Mouse (Mus musculus): ENCODE measurements around the gene Tbc1d2. TPM values are rescaled to one million over a fixed set of nuclear protein-coding genes. Genes with fewer than 3 reads are reported as not detected.
A peak's percentile ranks its signal among the peaks of the same experiment; 100 is the strongest.

Tbc1d2 gene
- under 1 TPM; 0.31 to 0.67 TPM for polyA plus RNA-seq (2017; shearing (Covaris generic))

GRCm38 (mm10) chr4:46650086-46650753 is at the start of gene Tbc1d2:
Tbc1d2 (minus strand) TSS chr4:46650209.
- peak; percentile 96 for ATAC-seq

- ATAC-seq: no peak
Observed at GRCm38 (mm10) chr4:46696467-46696866, 46.5 kb upstream of the Tbc1d2 start.

DNA sequence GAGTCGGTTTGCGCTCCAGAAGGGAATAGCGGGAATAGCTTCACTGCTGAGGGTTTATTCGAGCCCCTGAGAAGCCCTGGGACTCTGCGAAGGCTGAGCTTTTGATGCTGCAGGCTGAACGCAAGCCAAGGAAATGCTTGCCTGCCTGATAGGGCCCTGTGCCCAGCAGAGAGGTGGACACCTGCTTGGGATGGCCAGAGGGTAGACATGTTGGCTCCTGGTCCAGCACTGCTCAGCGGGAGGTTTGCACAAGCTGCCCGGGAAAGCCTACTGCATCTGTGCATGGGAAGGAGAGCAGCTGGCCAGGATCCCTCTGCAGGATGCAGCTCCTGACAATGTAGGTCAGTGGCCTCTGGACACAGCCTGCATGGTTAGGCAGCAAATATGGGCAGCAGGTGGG is 40.6 kb upstream of the Tbc1d2 start:
- no peak for ATAC-seq

GRCm38 (mm10) chr4:46690023-46690420 is 40.0 kb upstream of the Tbc1d2 start:
- ATAC-seq: no peak

DNA sequence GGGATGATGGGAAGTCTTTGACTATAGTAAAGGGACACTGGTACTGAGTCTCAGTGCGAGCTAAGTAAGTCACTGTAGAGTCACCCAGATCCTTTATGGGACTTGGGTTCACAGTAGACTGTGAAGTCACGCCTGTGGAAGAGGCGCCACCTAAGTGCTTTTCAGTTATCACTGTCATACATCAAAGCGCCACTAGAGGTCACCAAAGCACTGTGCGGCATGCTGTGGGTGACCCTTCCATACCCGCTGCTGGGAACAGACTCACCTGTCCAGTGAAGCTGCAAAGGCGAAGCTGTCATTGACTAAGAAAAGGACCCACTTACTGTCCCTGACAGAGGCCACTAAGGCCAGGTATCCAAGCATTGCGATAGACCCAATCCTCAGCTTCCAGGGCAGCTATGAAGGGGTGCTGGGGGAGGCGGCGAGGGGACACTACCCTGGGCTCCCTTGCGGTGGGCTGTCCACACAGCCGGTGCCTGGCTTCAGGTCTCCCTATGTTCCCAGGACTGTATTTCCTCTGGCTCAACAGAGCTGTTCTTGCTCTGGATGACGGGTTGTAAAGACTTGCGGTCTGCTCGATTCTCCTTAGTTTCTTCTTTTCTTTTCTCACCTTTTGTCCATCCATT is 39.5 kb upstream of the Tbc1d2 start:
- ATAC-seq: no peak

GRCm38 (mm10) chr4:46688213-46688832 is 38.3 kb upstream of the Tbc1d2 start:
- ATAC-seq: no peak

DNA sequence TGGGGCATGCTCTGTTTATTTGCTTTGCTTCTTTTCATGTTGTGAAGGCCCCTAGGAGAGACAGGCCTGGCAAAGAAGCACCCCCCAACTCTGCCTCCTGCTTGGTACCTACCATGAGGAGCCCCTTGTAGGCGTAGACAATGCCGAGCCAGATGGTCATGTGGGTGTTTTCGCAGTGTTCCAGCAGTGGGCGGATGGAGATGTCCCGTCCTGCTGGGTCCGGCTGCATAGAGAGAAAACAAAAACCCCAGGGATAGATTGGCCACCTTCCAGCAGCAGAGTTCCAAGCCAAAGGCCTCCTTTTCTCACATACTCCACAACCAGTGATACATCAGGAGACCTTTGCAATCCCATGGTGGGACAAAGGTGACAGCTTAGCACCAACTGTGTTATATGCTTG is 34.2 kb upstream of the Tbc1d2 start:
- ATAC-seq: no peak

DNA sequence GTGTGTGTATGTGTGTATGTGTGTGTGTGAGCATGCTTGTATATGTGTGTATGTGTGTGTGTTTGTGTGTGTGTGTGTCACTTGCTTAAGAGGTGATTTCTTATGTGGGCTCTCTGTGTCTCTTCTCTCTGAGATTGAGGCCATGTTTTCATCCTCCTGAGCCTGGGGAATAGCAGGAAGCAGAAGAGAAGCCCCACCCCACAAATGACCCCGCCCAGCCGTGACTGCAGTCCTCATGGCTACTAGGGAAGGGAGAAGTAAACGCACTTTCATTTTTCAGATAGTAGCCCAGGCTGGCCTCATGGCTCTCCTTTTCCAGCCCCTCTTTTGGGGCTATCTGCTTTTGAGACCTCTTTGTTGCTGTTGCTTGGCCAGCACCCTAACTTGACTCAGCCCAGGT is 26.6 kb upstream of the Tbc1d2 start:
- ATAC-seq: no peak

- ATAC-seq: no peak
Observed at GRCm38 (mm10) chr4:46675992-46676391, 26.0 kb upstream of the Tbc1d2 start.

GRCm38 (mm10) chr4:46675272-46675785 is 25.3 kb upstream of the Tbc1d2 start:
- ATAC-seq: no peak

DNA sequence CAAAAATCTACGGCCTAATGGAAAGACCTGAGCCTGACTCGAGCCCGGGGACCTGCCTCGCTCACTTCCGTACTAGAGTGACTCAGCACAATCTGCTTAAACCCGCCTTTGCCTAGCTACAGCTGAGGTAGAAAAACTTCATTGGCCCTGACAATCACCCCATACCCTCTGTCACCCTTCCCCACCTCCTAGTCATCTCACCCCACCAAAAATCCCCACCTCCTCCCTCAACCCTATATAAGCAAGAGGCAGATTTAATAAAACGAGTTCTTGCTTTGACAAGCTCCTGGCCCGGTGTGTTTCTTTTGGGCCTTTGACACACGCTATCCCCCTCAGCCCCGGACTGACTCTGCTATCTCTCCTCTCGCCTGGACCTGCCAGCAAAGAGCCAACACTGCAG is 18.6 kb upstream of the Tbc1d2 start:
- ATAC-seq: no peak

GRCm38 (mm10) chr4:46666420-46666819 is 16.4 kb upstream of the Tbc1d2 start:
- no peak for ATAC-seq

GRCm38 (mm10) chr4:46665371-46665774 is 15.4 kb upstream of the Tbc1d2 start:
- no peak for ATAC-seq

GRCm38 (mm10) chr4:46664123-46665009 is 14.4 kb upstream of the Tbc1d2 start:
- no peak for ATAC-seq

GRCm38 (mm10) chr4:46661433-46661832 is 11.4 kb upstream of the Tbc1d2 start:
- no peak for ATAC-seq

DNA sequence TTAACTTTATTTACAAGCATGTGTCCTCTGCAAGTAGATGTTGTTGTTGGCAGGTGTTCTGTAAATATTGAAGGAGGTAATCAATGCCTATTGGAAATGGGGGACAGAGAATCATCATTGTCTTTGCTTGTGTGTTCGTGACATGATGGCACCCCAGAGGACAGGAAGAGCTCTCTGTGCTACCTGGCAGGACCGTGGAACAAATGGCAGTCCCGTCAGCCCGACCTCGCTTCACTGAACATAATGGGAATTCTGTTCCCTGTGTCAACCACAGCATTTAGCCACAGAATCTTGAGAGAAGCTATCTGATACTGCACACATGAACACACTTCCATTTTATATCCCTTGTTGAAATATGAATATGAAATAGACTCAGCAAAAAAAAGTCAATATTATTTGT is 8.9 kb upstream of the Tbc1d2 start:
- no peak for ATAC-seq

GRCm38 (mm10) chr4:46657116-46657515 is 7.1 kb upstream of the Tbc1d2 start:
- peak; percentile 71 for ATAC-seq

DNA sequence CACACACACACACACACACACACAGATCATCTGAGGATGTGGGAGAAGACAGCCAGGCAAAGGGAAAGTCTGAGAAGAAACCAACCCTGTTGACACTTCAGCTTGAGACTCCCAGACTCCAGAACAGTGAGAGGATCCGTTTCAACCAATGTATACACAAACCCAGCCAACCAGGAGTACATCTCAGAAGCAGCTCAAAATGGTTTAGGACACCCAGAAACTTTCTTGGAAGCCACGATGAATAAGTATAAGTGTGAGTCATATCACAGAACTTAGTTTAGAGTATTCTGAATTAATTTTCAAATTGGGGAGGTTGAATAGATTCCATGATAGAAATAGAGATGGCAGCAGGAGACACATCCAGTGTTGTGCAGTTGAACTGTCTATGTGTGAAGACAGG is 5.9 kb upstream of the Tbc1d2 start:
- no peak for ATAC-seq

DNA sequence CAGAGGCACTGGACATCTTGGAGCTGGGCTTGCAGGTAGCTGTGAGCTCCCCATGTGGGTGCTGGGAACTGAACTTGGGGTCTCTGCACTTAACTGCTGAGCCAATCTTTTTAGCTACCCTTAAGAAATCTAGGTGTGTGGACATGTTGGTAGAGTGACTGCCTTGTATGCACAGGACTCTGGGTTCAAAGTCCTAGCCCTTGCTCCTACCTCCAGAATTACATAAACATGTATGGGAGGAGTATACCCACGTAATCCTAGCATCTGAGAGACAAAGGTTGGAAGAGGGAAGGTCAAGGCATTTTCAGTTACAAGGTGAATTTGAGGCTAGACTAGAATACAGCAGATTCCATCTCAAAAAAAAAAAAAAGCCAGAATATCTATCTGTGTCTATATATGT is 5.3 kb upstream of the Tbc1d2 start:
- no peak for ATAC-seq

- no peak for ATAC-seq
Observed at GRCm38 (mm10) chr4:46649161-46649560, 848 bp downstream of the Tbc1d2 start.

GRCm38 (mm10) chr4:46643676-46644112 is 6.3 kb downstream of the Tbc1d2 start:
- ATAC-seq: no peak

DNA sequence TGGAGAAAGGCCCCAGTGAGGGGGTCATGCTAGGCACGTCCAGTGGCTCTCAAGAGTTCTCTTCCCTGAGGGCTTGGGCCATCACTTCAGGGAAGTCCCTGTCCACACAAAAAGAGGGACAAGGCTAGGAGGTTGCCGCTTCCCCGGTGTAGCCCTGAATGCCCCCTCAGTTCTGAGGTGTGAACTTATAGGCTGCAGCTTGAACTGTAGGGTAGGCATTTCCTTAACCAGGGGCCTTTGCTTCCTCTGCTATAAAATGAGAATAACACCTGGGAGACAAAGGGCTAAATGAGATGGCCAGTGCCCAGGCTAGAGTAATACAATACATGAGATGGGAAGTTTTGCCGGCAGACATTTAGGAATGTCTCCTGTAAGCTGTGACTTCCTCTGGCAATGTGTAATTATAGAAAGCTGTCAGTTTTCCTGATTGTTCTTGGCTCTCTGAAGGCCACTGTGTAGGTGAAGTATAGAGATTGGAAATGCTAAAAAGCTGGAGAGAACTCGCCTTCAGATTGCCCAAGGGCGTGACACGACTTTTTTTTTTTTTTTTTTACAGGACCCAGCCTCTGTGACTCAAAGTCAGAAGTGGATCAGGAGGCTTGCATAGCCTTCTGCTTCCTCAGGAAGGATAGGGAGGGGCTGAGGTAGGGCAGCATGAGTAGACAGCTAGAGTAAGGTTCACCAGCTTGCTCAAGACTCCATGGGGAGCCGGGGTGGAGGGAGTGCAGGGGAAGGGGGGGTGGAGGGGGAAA is 6.9 kb downstream of the Tbc1d2 start:
- ATAC-seq: no peak
